Mouse (Mus musculus) adrenal gland, postnatal 14 days (tissue): ENCODE measurements around the gene Dach2. TPM values are rescaled to one million over a fixed set of nuclear protein-coding genes. Genes with fewer than 3 reads are reported as not detected.

Experiments
- total RNA-seq: library from RNA; stranded (reverse); gene quantifications from 2 replicates; pipeline ENCODE4 v1.2.3, GENCODE M21; 2021

The Dach2 gene
- total RNA-seq, 1 experiment from 2014 or later = 0.89 TPM

Other genes starting within 250 kb of the Dach2 start
- gene Chm, start 112.0 kb upstream of the Dach2 start, total RNA-seq = 14.5 and 15.9 TPM in 2 replicates